Mouse (Mus musculus): ENCODE results near the gene Mapk3. TPM values are rescaled to one million over a fixed set of nuclear protein-coding genes. Genes with fewer than 3 reads are reported as not detected.

Gene Mapk3
- polyA plus RNA-seq, 1 experiment from 2014 or later: 122 TPM

DNA sequence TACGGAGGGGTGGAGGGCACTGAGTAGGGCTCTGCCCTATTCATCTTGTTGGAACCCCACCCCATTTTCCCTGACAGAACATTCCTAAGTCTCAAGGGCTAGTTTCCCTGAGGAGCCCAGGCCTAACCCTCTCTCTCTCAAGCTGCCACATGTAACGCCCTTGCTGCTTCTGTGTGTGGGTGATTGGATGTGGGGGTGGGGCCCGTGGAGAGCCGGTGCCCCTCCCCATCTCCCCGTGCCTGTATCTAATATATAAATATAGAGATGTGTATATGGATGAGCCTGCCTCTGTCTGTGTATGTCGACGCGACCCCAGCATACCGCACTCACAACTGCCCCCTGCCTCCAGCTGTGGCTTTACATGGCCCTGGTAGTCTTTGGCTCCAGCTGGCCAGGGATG lies 6.1 kb downstream of the Mapk3 start:
- Histone ChIP-seq H3K4me1 (ENCODE audit: control insufficient read depth, insufficient read depth, low read length) (peaks cover 38% of the 10 kb centered on the region), H3K4me2 (ENCODE audit: low read depth, low read length) (no peak overlapping the region), H3K27ac (ENCODE audit: low read length) (no peak overlapping the region; the same call in 1 of the 2 replicates), H3K4me3 (ENCODE audit: low read length) (no peak overlapping the region), H3K27me3 (replicated peaks; ENCODE audit: control insufficient read depth, insufficient read depth, low read length) (no peaks in the 10 kb centered on the region), H3K36me3 (ENCODE audit: control insufficient read depth, insufficient read depth, low read length) (peaks cover 41% of the 10 kb centered on the region), H3K9me3 (ENCODE audit: control insufficient read depth, low read length) (no peaks in the 10 kb centered on the region), H3K9ac (ENCODE audit: low read depth, low read length) (no peak overlapping the region)
- no peak for ATAC-seq
- 72% methylated on average over 9 of the region's 9 CpGs for WGBS

DNA sequence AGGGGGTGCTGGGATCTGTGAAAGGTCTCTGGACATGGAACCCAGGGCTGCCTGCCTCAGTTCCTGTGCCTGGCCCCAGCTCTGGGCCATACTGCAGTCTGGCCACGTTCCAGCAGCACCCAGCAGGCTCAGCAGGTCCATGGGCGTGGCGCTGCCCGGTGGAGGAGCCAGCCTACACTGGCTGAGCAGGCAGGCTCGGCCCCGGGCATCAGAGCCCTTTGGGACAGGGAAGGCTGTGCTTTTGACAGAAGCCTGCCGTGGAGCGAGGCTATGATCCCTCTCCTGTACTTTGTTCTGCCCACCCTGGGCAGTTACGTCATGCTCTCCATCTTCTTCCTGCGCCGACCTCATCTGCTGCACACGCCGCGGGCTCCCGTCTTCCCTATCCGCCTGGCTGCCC lies 6.8 kb downstream of the Mapk3 start, which contains the start of gene Gdpd3:
Gene Gdpd3 (plus strand): TSS at position 134 of the 400 bp plus-strand sequence.
- WGBS: 83% methylated on average over 16 of the region's 16 CpGs
- Histone ChIP-seq H3K27ac (ENCODE audit: low read length) (no peak within 1 kb of the TSS; the same call in 1 of the 2 replicates), H3K9ac (ENCODE audit: low read depth, low read length) (peak within 1 kb of the TSS; percentile 24; the same call in 1 of the 2 replicates), H3K4me3 (ENCODE audit: low read length) (no peak within 1 kb of the TSS), H3K4me1 (ENCODE audit: control insufficient read depth, insufficient read depth, low read length) (peaks cover 31% of the 10 kb centered on the region), H3K9me3 (ENCODE audit: control insufficient read depth, low read length) (no peaks in the 10 kb centered on the region), H3K36me3 (ENCODE audit: control insufficient read depth, insufficient read depth, low read length) (peaks cover 41% of the 10 kb centered on the region), H3K4me2 (ENCODE audit: low read depth, low read length) (no peak within 1 kb of the TSS), H3K27me3 (replicated peaks; ENCODE audit: control insufficient read depth, insufficient read depth, low read length) (no peaks in the 10 kb centered on the region)
- peak; percentile 54 for ATAC-seq

DNA sequence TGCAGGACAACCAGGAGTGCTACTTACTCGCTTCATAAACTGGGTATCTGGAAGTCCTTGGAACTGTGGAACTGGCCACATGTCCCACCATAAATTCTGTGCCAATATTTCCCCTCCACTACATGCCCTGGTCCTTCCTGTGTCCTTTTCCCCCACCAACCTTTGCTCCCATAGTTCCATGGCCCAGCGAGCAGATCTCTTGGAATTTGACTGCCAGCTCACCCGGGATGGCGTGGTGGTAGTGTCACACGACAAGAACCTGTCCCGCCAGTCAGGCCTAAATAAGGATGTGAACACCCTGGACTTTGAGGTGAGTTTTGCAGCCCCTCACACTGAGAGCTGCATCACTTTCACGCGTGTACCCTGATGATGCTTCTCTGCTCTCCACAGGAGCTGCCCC lies 7.6 kb downstream of the Mapk3 start:
- ATAC-seq: no peak
- no peak overlapping the region for H3K4me2 ChIP-seq (ENCODE audit: low read depth, low read length)
- no peaks in the 10 kb centered on the region for H3K9me3 ChIP-seq (ENCODE audit: control insufficient read depth, low read length)
- WGBS: 88% methylated on average over 8 of the region's 8 CpGs
- no peak overlapping the region for H3K27ac ChIP-seq (ENCODE audit: low read length)
- no peaks in the 10 kb centered on the region for H3K27me3 ChIP-seq (replicated peaks; ENCODE audit: control insufficient read depth, insufficient read depth, low read length)
- H3K4me1 ChIP-seq (ENCODE audit: control insufficient read depth, insufficient read depth, low read length): peaks cover 23% of the 10 kb centered on the region
- no peak overlapping the region for H3K4me3 ChIP-seq (ENCODE audit: low read length)
- H3K9ac ChIP-seq (ENCODE audit: low read depth, low read length): no peak overlapping the region
- H3K36me3 ChIP-seq (ENCODE audit: control insufficient read depth, insufficient read depth, low read length): peaks cover 41% of the 10 kb centered on the region

DNA sequence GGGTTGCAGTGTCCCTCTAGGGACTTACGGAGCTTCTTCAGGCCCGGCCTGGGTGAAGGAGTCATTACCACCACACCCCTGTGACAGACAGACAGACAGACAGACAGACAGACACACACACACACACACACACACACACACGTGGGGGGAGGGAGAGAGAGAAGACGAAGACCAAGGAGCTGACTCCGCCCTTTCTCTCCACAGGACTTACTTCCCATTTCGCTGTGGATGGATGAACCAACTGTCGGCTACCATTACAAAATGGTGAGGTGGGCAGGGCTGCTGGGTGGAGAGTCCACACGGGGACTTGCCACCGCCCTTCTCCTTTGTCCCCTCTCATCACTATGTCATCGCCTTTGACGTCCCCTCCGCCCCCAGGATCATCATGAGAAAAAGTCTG lies 11.4 kb downstream of the Mapk3 start:
- Histone ChIP-seq H3K27me3 (replicated peaks; ENCODE audit: control insufficient read depth, insufficient read depth, low read length) (no peaks in the 10 kb centered on the region), H3K4me2 (ENCODE audit: low read depth, low read length) (no peak overlapping the region), H3K36me3 (ENCODE audit: control insufficient read depth, insufficient read depth, low read length) (peaks cover 20% of the 10 kb centered on the region; the same call in 1 of the 2 replicates), H3K9me3 (ENCODE audit: control insufficient read depth, low read length) (no peaks in the 10 kb centered on the region), H3K4me1 (ENCODE audit: control insufficient read depth, insufficient read depth, low read length) (peaks cover 10% of the 10 kb centered on the region), H3K27ac (ENCODE audit: low read length) (no peak overlapping the region), H3K9ac (ENCODE audit: low read depth, low read length) (no peak overlapping the region), H3K4me3 (ENCODE audit: low read length) (no peak overlapping the region)
- no peak for ATAC-seq
- 76% methylated on average over 12 of the region's 12 CpGs for WGBS

DNA sequence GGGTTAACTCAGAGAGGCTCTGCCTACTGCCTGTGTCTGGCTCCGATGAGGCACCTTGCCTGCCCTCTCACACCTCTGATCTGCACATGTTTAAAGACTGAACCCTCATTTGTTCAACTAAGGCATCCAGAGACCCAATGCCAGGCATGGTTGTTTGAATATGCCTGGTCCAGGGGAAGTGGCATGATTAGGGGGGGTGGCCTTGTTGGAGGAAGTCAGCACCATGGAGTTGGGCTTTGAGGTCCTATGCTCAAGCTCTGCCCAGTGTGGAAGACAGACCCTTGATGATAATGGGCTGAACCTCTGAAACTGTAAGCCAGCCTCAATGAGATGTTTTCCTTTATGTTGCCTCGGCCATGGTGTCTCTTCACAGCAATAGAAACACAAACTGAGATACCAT lies 13.9 kb downstream of the Mapk3 start:
- no peak overlapping the region for H3K4me2 ChIP-seq (ENCODE audit: low read depth, low read length)
- no peaks in the 10 kb centered on the region for H3K27me3 ChIP-seq (replicated peaks; ENCODE audit: control insufficient read depth, insufficient read depth, low read length)
- H3K9me3 ChIP-seq (ENCODE audit: control insufficient read depth, low read length): no peaks in the 10 kb centered on the region
- 0 out of 2 replicates have a peak, but pooled peaks cover 9% of the 10 kb centered on the region for H3K36me3 ChIP-seq (ENCODE audit: control insufficient read depth, insufficient read depth, low read length)
- H3K27ac ChIP-seq (ENCODE audit: low read length): no peak overlapping the region
- ATAC-seq: no peak
- 65% methylated on average over 2 of the region's 2 CpGs for WGBS
- H3K4me3 ChIP-seq (ENCODE audit: low read length): no peak overlapping the region
- peaks cover 20% of the 10 kb centered on the region for H3K4me1 ChIP-seq (ENCODE audit: control insufficient read depth, insufficient read depth, low read length)
- no peak overlapping the region for H3K9ac ChIP-seq (ENCODE audit: low read depth, low read length)

GRCm38 (mm10) chr7:126774463-126774862 lies 15.1 kb downstream of the Mapk3 start:
- ATAC-seq: no peak
- Histone ChIP-seq H3K27ac (ENCODE audit: low read length) (0 out of 2 replicates have a peak overlapping the region, but pooled peaks have one; percentile 7), H3K36me3 (ENCODE audit: control insufficient read depth, insufficient read depth, low read length) (peaks cover 7% of the 10 kb centered on the region; the same call in 1 of the 2 replicates)

DNA sequence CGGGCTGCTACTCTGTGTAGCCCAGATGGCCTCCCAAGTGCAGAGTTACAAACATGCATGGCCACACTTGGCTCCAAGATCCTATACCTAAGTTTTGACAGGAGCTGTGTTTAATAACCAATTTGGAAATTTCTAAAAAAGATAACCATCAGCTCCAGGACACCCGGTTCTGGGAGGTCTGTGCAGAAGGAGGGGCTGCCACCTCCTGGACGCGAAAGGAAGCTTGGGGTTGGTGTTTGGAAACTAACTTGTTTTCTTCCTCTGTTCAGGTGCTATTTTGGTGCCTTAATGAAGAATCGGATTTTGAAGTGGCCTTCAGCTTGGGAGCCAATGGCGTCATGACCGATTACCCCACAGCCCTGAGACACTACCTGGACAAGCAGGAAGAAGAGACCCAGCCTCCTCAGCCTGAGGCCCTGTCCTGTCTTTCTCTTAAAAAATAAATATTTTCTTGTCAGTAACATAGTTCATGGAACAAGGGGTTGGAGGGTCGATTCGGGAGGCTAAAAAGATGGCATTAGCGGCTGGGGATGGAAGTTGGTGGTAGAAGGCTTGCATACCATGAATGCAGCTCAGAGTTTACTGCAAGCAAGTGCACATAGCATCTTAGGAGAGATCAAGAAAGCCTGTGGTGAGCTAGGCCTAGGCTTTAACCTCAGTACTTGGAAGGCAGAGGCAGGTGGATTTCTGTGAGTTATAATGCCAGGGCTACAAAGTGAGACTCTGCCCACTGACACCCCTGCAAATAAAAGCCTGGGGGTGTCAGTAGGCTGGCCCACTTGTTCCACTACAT lies 16.0 kb downstream of the Mapk3 start:
- Histone ChIP-seq H3K4me3 (ENCODE audit: low read length) (no peak overlapping the region), H3K27me3 (replicated peaks; ENCODE audit: control insufficient read depth, insufficient read depth, low read length) (no peaks in the 10 kb centered on the region), H3K9me3 (ENCODE audit: control insufficient read depth, low read length) (no peaks in the 10 kb centered on the region), H3K9ac (ENCODE audit: low read depth, low read length) (no peak overlapping the region; the same call in 1 of the 2 replicates), H3K27ac (ENCODE audit: low read length) (peak overlapping the region; percentile 92; the same call in 1 of the 2 replicates), H3K4me2 (ENCODE audit: low read depth, low read length) (no peak overlapping the region), H3K36me3 (ENCODE audit: control insufficient read depth, insufficient read depth, low read length) (no peaks in the 10 kb centered on the region; the same call in 1 of the 2 replicates), H3K4me1 (ENCODE audit: control insufficient read depth, insufficient read depth, low read length) (peaks cover 33% of the 10 kb centered on the region)
- WGBS: 79% methylated on average over 10 of the region's 10 CpGs
- ATAC-seq: no peak

More at GRCm38 (mm10) chr7:126774463-126774862, 15.1 kb downstream of the Mapk3 start:
- 64% methylated on average over 2 of the region's 2 CpGs for WGBS
- H3K27me3 ChIP-seq (replicated peaks; ENCODE audit: control insufficient read depth, insufficient read depth, low read length): no peaks in the 10 kb centered on the region
- no peak overlapping the region for H3K4me3 ChIP-seq (ENCODE audit: low read length)
- no peaks in the 10 kb centered on the region for H3K9me3 ChIP-seq (ENCODE audit: control insufficient read depth, low read length)
- no peak overlapping the region for H3K4me2 ChIP-seq (ENCODE audit: low read depth, low read length)
- no peak overlapping the region for H3K9ac ChIP-seq (ENCODE audit: low read depth, low read length)
- H3K4me1 ChIP-seq (ENCODE audit: control insufficient read depth, insufficient read depth, low read length): peaks cover 24% of the 10 kb centered on the region

DNA sequence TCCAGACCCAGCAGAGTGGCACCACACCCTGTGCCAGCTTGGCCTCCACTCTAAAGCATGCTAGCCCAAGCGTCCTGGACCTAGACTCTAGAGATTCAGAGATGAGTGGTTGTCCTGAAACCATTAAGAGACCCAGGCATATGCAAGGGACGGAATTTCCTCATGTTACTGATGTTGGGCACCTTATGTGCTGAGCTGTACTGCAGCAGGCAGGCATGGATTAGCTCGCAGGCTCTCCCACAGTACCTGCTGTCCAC lies 16.5 kb downstream of the Mapk3 start:
- H3K4me1 ChIP-seq (ENCODE audit: control insufficient read depth, insufficient read depth, low read length): peaks cover 34% of the 10 kb centered on the region
- peak overlapping the region; percentile 87 for H3K9ac ChIP-seq (ENCODE audit: low read depth, low read length)
- WGBS: 42% methylated on average over 3 of the region's 3 CpGs

DNA sequence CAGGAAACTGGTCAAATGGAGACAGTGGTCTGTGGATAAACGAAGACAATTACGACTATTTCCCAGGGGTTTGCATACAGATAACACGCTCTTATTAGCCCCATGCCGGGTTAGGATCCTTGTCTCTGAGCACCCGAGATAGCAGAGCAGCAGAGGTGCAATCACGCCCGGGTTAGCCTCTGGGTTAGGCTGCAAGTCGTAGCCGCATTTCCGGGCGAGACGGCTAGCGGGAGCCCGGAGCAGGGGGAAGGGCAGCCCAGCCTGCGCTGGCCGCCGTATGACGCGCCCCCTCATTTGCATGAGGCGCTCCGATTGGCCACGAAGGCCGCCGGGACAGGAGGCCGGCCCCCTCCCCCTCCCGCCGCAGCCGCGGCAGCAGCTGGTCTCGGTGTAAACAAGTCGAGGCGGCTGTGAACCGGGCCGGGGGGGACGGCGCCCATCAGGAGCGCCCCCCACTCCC lies 17.2 kb downstream of the Mapk3 start, which contains the start of gene Ypel3:
Gene Ypel3 (plus strand): TSS at position 358 of the 460 bp plus-strand sequence.
- Histone ChIP-seq H3K27me3 (replicated peaks; ENCODE audit: control insufficient read depth, insufficient read depth, low read length) (no peaks in the 10 kb centered on the region), H3K9ac (ENCODE audit: low read depth, low read length) (peak within 1 kb of the TSS; percentile 87), H3K4me2 (ENCODE audit: low read depth, low read length) (peak within 1 kb of the TSS; percentile 88), H3K4me1 (ENCODE audit: control insufficient read depth, insufficient read depth, low read length) (peaks cover 41% of the 10 kb centered on the region), H3K9me3 (ENCODE audit: control insufficient read depth, low read length) (no peaks in the 10 kb centered on the region), H3K27ac (ENCODE audit: low read length) (peak within 1 kb of the TSS; percentile 92), H3K36me3 (ENCODE audit: control insufficient read depth, insufficient read depth, low read length) (no peaks in the 10 kb centered on the region; the same call in 1 of the 2 replicates), H3K4me3 (ENCODE audit: low read length) (peak within 1 kb of the TSS; percentile 67)
- ATAC-seq: peak; percentile 91
- under 1% methylated on average over 36 of the region's 37 CpGs for WGBS

More for the DNA sequence above, 16.5 kb downstream of the Mapk3 start:
- Histone ChIP-seq H3K27ac (ENCODE audit: low read length) (peak overlapping the region; percentile 92), H3K4me3 (ENCODE audit: low read length) (peak overlapping the region; percentile 67; the same call in 1 of the 2 replicates), H3K9me3 (ENCODE audit: control insufficient read depth, low read length) (no peaks in the 10 kb centered on the region), H3K27me3 (replicated peaks; ENCODE audit: control insufficient read depth, insufficient read depth, low read length) (no peaks in the 10 kb centered on the region), H3K4me2 (ENCODE audit: low read depth, low read length) (peak overlapping the region; percentile 88), H3K36me3 (ENCODE audit: control insufficient read depth, insufficient read depth, low read length) (no peaks in the 10 kb centered on the region; the same call in 1 of the 2 replicates)
- no peak for ATAC-seq
